Mouse (Mus musculus): ENCODE measurements around the gene Id2.

DNA sequence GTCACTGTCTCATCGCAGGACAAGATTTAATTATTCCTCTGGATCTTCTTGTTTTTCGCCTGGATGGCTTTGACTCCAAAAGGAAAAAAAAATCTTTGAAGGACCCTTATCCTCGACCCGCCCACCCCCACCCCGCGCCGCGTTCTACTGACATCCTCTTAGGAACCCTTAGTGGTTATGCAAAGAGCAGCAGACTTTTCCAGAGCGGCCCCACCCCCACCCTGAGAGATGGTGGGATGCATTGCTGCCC lies 2.3 kb upstream of the Id2 start:
- TF ChIP-seq CTCF (IDR thresholded peaks at IDR 0.05; ENCODE audit: control insufficient read depth, insufficient read depth, insufficient read length) (no peak), MYOD1 (IDR thresholded peaks at IDR 0.05; ENCODE audit: control insufficient read depth, insufficient read length, low read depth) (no peak), USF1 (IDR thresholded peaks at IDR 0.05; ENCODE audit: low read depth) (no peak), MAX (IDR thresholded peaks at IDR 0.05) (no peak), CEBPB (IDR thresholded peaks at IDR 0.05; ENCODE audit: low read depth) (no peak), FOSL1 (IDR thresholded peaks at IDR 0.05; ENCODE audit: insufficient read depth, low read length, poor library complexity, severe bottlenecking) (no peak), MYOG (IDR thresholded peaks at IDR 0.05; ENCODE audit: control insufficient read depth, extremely low read depth, insufficient read length) (no peak)

All from C2C12 (cell line).